Mouse (Mus musculus) CD4-positive, CD25-positive, alpha-beta regulatory T cell, adult 9 weeks (primary cell): ENCODE measurements around the gene Wt1. TPM values are rescaled to one million over a fixed set of nuclear protein-coding genes. Genes with fewer than 3 reads are reported as not detected.

Source experiments
- polyA plus RNA-seq: library from polyadenylated mRNA; unstranded; fragments of 100-300 nt; shearing (Covaris generic); gene quantifications from one replicate; pipeline ENCODE4 v1.2.1, GENCODE M21; 2017

Gene Wt1
- not detected for polyA plus RNA-seq

DNA sequence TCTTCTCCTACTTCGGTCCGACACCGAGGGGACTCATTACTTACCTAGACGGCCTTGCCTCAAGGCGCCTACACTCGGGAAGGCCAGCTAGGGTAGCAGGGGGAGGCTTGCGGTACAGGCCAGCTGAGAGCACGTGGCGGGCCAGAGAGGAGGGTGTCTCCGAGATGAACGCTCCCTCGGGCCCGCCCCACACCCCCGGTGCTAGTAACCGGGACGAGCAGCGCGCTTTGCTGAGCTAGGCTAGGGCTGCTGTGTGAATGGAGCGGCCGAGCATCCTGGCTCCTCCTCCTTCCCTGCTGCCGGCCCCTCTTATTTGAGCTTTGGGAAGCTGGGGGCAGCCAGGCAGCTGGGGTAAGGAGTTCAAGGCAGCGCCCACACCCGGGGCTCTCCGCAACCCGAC lies at the start of gene Wt1:
Gene Wt1 (plus strand): TSS at position 251 of the 400 bp plus-strand sequence.

DNA sequence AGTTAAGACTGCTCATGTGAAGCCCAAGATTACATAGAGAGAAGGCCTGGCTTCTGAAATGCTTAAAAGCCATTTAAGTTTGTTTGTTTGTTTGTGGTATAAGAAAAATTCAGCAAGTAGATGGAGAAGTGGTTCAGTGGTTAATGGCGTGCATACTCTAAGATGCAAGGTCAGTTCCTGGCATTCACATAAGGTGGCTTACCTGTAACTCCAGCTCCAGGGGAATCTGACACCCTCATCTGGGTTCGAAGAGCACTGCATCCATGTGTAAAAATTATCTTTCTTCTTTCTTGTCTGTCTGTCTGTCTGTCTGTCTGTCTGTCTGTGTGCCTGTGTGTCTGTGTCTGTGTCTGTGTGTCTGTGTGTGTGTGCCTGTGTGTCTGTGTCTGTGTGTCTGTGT lies 34.6 kb upstream of the Wt1 start, which contains the start of gene Gm11060:
Gene Gm11060 (plus strand): TSS at position 301 of the 400 bp plus-strand sequence.

Other genes with a start within 250 kb of the Wt1 start
- 321 TPM for gene Eif3m, start 109.4 kb upstream of the Wt1 start, polyA plus RNA-seq
- not detected for gene Gm11060, start 34.5 kb upstream of the Wt1 start, polyA plus RNA-seq
- not detected for gene Them7, start 97.8 kb downstream of the Wt1 start, polyA plus RNA-seq